Mouse (Mus musculus) midbrain, embryonic 12.5 days (tissue): Measurements from ENCODE around the gene 9930021J03Rik. TPM values are rescaled to one million over a fixed set of nuclear protein-coding genes. Genes with fewer than 3 reads are reported as not detected.

Experiments used
- ATAC-seq: fragments of 200-750 bp; cut with Nextera tagmentation; 2 replicates; pipeline ENCODE4 v1.8.0; 2017; ENCODE audit warnings: low read depth, moderate TSS enrichment, moderate library complexity; ENCODE audit not compliant: low FRiP score
- H3K27ac ChIP-seq: fragments of 300-500 bp; sonication (generic); replicated peaks from 2 replicates; pipeline ENCODE4 v1.5.1; 2016; ENCODE audit warnings: mild to moderate bottlenecking
- H3K27me3 ChIP-seq: fragments of 300-500 bp; sonication (generic); 2 replicates; pipeline ENCODE4 v1.6.1; 2016; ENCODE audit warnings: mild to moderate bottlenecking
- H3K36me3 ChIP-seq: fragments of 300-500 bp; sonication (generic); 2 replicates; pipeline ENCODE4 v1.6.1; 2016
- H3K4me1 ChIP-seq: fragments of 300-500 bp; sonication (generic); 2 replicates; pipeline ENCODE4 v1.6.1; 2016
- H3K4me2 ChIP-seq: fragments of 300-500 bp; sonication (generic); replicated peaks from 2 replicates; pipeline ENCODE4 v1.6.1; 2016; ENCODE audit warnings: mild to moderate bottlenecking, moderate library complexity
- H3K4me3 ChIP-seq: fragments of 300-500 bp; sonication (generic); 2 replicates; pipeline ENCODE4 v1.5.1; 2016; ENCODE audit warnings: mild to moderate bottlenecking
- H3K9ac ChIP-seq: fragments of 300-500 bp; sonication (generic); replicated peaks from 2 replicates; pipeline ENCODE4 v1.6.1; 2016; ENCODE audit warnings: mild to moderate bottlenecking, moderate library complexity
- H3K9me3 ChIP-seq: fragments of 300-500 bp; sonication (generic); 2 replicates; pipeline ENCODE4 v1.6.1; 2016; ENCODE audit warnings: mild to moderate bottlenecking
- WGBS: fragments of 180-500 bp; shearing (Covaris S2); methylation state at CpG from one replicate; pipeline ENCODE4 v1.1.7; 2016; 5-methylcytosine and 5-hydroxymethylcytosine counted together
- polyA plus RNA-seq: library from polyadenylated mRNA; unstranded; fragments of >200 nt; fragmentation: Nextera tagmentation; extraction: Ambion mirVana; gene quantifications from 2 replicates; pipeline ENCODE4 v1.2.1, GENCODE M21; 2016

9930021J03Rik gene
- polyA plus RNA-seq, 1 experiment from 2014 or later: 8.1 TPM

DNA sequence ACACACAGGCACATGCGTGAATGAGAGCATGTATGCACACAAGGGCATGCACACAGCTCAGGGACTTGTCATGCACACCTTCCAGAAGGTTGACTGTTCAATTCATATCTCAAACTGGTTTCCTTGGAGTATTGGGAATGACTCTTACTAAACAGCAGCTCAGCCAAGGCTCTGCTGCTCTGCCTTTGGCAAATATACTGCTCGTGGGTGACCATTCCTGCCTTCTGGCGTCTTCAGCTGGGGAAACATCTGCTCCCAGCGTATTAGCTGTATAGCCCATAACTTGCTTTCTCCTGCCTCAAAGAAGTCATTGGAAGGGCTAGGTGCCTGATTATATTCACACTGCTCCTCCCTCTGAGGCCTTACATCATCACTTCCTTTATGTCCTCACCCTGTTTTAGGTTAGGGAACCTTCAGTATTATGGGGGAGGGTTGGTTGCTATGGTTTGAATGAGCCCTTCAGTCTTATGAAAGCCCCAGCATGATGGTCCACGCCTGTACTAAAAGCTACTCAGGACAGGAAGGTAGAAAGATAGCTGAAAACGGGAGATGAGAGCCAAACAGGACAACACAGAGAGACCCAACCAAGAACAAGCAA is 127.5 kb downstream of the 9930021J03Rik start:
- no peaks in the 10 kb centered on the region for H3K36me3 ChIP-seq
- H3K4me2 ChIP-seq: no peak overlapping the region
- no peaks in the 10 kb centered on the region for H3K4me1 ChIP-seq
- no peak overlapping the region for H3K27ac ChIP-seq
- no peak overlapping the region for H3K4me3 ChIP-seq
- H3K9ac ChIP-seq: no peak overlapping the region
- ATAC-seq: no peak
- 86% methylated on average over 6 of the region's 6 CpGs for WGBS
- no peaks in the 10 kb centered on the region for H3K27me3 ChIP-seq
- no peaks in the 10 kb centered on the region for H3K9me3 ChIP-seq

DNA sequence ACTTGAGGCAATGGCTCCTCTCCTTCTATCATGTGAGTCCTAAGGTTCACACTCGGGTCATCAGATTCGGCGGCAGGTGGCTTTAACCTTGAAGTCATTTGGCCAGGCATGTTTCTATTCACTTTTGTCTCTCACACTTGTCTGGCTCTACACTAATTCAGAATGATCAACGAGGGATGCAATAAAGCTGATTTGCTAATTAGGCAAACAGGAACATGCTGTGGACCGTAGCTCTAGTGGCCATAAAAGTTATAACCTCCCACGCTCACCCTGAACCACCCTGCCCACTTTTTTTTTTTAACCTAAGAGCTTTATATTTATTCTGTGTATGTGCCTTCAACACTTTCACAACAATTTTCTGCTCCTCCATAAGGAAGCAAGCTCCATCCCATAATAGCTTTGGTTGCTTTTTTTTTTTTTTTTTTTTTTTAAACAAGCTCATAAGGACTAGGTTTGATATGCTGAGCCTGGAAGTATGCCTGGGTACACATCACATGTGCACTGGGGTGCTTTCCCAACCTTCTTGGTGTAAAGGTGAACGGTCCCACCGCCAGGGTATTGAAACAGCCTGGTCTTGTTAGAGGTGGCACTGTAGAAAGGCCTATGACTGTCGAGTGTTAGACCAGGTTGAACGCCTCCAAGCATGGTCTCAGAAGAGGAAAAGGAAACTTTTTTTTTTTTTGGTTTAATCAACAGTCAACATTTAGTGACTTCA is 129.2 kb downstream of the 9930021J03Rik start:
- Histone ChIP-seq H3K36me3 (no peaks in the 10 kb centered on the region), H3K4me1 (no peaks in the 10 kb centered on the region), H3K9me3 (no peaks in the 10 kb centered on the region), H3K4me2 (no peak overlapping the region), H3K4me3 (no peak overlapping the region), H3K9ac (no peak overlapping the region), H3K27me3 (no peaks in the 10 kb centered on the region), H3K27ac (no peak overlapping the region)
- ATAC-seq: no peak
- 87% methylated on average over 10 of the region's 10 CpGs for WGBS

DNA sequence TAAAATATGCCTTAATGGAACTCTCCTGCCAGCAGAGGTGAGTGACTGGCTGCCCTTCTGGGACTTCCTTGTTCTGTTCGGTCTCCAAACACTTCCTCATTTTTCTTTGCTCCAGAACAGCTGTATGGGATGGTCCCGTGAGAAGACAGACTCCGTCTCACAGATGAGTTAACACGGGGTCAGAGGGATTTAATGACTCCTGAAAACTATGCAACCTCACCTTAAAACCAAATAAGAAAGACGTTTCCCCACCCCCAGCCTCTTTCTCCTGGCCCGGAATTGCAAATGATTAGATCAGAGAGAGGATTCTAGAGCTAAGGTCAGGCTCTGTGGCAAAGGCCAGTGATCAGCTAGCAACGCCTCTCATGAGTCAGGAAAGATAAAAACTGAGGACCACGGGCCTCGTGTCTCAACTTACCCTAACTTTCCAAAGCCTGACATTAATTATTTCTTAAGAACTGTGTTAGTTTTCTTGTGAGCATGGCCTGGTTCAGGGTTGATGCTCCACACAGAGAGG is 130.2 kb downstream of the 9930021J03Rik start:
- no peak for ATAC-seq
- no peak overlapping the region for H3K4me2 ChIP-seq
- H3K27me3 ChIP-seq: no peaks in the 10 kb centered on the region
- H3K27ac ChIP-seq: no peak overlapping the region
- no peaks in the 10 kb centered on the region for H3K4me1 ChIP-seq
- H3K4me3 ChIP-seq: no peak overlapping the region
- 67% methylated on average over 9 of the region's 9 CpGs for WGBS
- H3K9me3 ChIP-seq: no peaks in the 10 kb centered on the region
- H3K9ac ChIP-seq: no peak overlapping the region
- no peaks in the 10 kb centered on the region for H3K36me3 ChIP-seq

DNA sequence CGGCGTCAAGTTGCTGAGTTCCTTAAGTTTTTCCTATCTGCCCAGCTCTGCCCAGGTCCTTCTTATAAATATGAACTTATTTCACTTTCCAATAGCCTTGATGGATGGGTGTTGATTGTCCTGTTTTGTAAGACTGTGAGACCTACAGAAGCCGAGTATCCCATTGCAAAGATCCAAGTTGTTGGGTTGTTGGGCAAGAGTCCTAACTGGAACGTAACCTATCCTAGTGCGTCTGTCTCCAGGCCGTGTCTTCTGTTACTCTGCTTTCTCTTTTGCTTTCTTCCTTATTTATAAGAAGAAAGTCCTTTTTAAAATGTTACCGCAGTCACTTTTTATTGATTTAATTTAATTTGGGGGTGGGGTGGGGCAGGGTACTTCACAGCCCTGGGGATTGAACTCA is 130.8 kb downstream of the 9930021J03Rik start:
- Histone ChIP-seq H3K36me3 (no peaks in the 10 kb centered on the region), H3K27ac (no peak overlapping the region), H3K4me3 (no peak overlapping the region), H3K27me3 (no peaks in the 10 kb centered on the region), H3K9ac (no peak overlapping the region), H3K4me2 (no peak overlapping the region), H3K4me1 (no peaks in the 10 kb centered on the region), H3K9me3 (no peaks in the 10 kb centered on the region)
- 93% methylated on average over 7 of the region's 7 CpGs for WGBS
- ATAC-seq: no peak

DNA sequence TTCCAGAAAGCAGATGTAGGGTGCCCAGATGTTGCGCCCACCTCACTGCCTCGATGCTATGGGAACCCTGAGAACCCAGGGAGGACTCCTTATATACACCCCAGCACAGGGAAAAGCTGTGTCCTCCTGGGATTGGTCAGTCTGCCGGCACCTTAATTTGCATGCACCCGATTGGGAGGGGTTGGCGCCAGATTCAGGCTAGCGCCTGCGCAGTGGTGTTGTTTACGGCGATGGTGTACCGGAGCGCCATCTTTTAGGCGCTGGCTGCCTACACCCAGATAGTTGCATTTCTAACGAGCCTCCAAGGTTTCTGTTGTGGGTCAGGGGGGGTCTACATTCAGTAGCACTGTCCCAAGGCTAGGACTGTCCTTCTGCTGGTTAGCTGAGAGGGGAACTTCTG is 133.1 kb downstream of the 9930021J03Rik start:
- Histone ChIP-seq H3K27ac (no peak overlapping the region), H3K9ac (no peak overlapping the region), H3K9me3 (no peaks in the 10 kb centered on the region), H3K36me3 (no peaks in the 10 kb centered on the region), H3K4me3 (no peak overlapping the region), H3K27me3 (no peaks in the 10 kb centered on the region), H3K4me1 (no peaks in the 10 kb centered on the region), H3K4me2 (no peak overlapping the region)
- no peak for ATAC-seq
- WGBS: 94% methylated on average over 13 of the region's 13 CpGs

DNA sequence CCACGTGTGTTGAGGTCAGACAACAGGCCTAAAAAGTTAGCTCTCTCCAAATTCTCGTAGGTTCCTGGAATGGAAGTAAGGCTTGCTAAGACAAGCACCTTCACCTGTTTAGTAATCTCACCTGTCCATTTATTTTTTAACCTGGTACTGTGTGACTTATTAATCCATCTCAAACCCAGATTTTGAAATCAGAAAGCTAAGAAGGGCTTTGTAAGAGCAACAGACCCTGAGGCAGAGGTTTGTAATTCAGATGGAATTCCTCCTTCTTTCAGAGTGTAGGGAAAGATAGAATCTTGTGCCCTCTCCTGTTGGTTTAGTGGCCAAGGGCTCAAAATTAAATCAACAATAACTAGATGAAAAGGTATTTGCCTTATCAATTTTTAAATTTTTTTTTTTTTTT is 134.6 kb downstream of the 9930021J03Rik start:
- no peak for ATAC-seq
- Histone ChIP-seq H3K27me3 (no peaks in the 10 kb centered on the region), H3K27ac (no peak overlapping the region), H3K9ac (no peak overlapping the region), H3K4me3 (no peak overlapping the region), H3K4me1 (no peaks in the 10 kb centered on the region), H3K9me3 (no peaks in the 10 kb centered on the region), H3K36me3 (no peaks in the 10 kb centered on the region), H3K4me2 (no peak overlapping the region)
- WGBS: 79% methylated on average over 2 of the region's 2 CpGs

DNA sequence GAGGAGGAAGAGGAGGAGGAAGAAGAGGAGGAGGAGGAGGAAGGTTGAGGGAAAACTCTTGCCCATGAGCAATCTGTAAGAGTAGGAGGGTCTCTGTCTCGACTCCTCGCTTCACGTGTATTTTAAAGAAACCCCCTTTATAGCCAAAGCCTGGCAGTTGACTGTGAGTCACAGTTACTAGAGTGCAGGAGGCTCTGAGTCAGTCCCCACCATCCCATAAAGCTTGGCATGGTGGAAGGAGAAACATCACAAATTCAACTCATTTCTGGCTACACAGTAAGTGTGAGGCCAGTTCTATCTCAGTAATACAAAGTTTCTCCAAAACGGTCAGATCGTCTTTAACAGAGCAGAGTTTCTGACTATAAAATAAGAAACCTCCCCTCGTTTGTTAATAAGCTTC is 135.5 kb downstream of the 9930021J03Rik start:
- no peak overlapping the region for H3K4me2 ChIP-seq
- no peak overlapping the region for H3K4me3 ChIP-seq
- H3K9me3 ChIP-seq: no peaks in the 10 kb centered on the region
- H3K27ac ChIP-seq: no peak overlapping the region
- no peaks in the 10 kb centered on the region for H3K36me3 ChIP-seq
- WGBS: 94% methylated on average over 6 of the region's 6 CpGs
- H3K9ac ChIP-seq: no peak overlapping the region
- H3K4me1 ChIP-seq: no peaks in the 10 kb centered on the region
- no peak for ATAC-seq
- H3K27me3 ChIP-seq: no peaks in the 10 kb centered on the region

- no peaks in the 10 kb centered on the region for H3K4me1 ChIP-seq
- 93% methylated on average over 7 of the region's 7 CpGs for WGBS
- no peak overlapping the region for H3K27ac ChIP-seq
- no peak overlapping the region for H3K9ac ChIP-seq
- H3K36me3 ChIP-seq: no peaks in the 10 kb centered on the region
- no peak overlapping the region for H3K4me3 ChIP-seq
- ATAC-seq: no peak
- no peaks in the 10 kb centered on the region for H3K27me3 ChIP-seq
- no peaks in the 10 kb centered on the region for H3K9me3 ChIP-seq
- H3K4me2 ChIP-seq: no peak overlapping the region
Measured at GRCm38 (mm10) chr19:29668135-29668534, 137.7 kb downstream of the 9930021J03Rik start.

- H3K9ac ChIP-seq: no peak overlapping the region
- H3K27me3 ChIP-seq: no peaks in the 10 kb centered on the region
- WGBS: 87% methylated on average over 5 of the region's 5 CpGs
- H3K4me1 ChIP-seq: no peaks in the 10 kb centered on the region
- H3K9me3 ChIP-seq: no peaks in the 10 kb centered on the region
- no peak overlapping the region for H3K4me3 ChIP-seq
- H3K36me3 ChIP-seq: no peaks in the 10 kb centered on the region
- no peak overlapping the region for H3K4me2 ChIP-seq
- H3K27ac ChIP-seq: no peak overlapping the region
- ATAC-seq: no peak
Measured at GRCm38 (mm10) chr19:29666965-29667594, 138.7 kb downstream of the 9930021J03Rik start.

DNA sequence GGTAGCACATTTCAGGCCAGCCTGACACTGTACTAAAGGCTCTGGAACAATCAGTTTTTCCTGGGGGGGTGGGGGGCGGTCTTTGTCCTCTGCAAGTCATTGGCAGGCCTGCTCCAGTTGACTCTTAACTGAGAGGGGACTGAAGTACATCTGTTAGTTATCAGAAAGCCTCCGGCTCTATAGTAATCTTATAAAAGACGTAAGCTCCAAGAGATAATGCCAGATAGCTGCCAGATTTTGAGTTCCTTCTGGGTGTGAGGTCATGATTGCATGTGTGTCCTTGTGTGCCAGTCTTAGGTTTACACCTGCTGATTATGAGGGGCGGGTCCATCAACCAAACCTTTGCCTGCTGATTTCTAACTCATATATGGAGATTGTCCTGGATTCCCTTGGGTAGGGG is 139.6 kb downstream of the 9930021J03Rik start:
- 81% methylated on average over 4 of the region's 4 CpGs for WGBS
- no peaks in the 10 kb centered on the region for H3K4me1 ChIP-seq
- no peaks in the 10 kb centered on the region for H3K9me3 ChIP-seq
- H3K36me3 ChIP-seq: no peaks in the 10 kb centered on the region
- H3K9ac ChIP-seq: no peak overlapping the region
- no peak overlapping the region for H3K4me2 ChIP-seq
- H3K27me3 ChIP-seq: no peaks in the 10 kb centered on the region
- no peak for ATAC-seq
- no peak overlapping the region for H3K4me3 ChIP-seq
- no peak overlapping the region for H3K27ac ChIP-seq

GRCm38 (mm10) chr19:29664934-29665333 is 140.9 kb downstream of the 9930021J03Rik start:
- WGBS: 81% methylated on average over 5 of the region's 5 CpGs
- no peak for ATAC-seq
- Histone ChIP-seq H3K4me1 (no peaks in the 10 kb centered on the region), H3K27ac (no peak overlapping the region), H3K9me3 (no peaks in the 10 kb centered on the region), H3K4me3 (no peak overlapping the region), H3K27me3 (no peaks in the 10 kb centered on the region), H3K4me2 (no peak overlapping the region), H3K9ac (no peak overlapping the region), H3K36me3 (no peaks in the 10 kb centered on the region)
